Mouse (Mus musculus): Measurements from ENCODE around the gene Kalrn.

DNA sequence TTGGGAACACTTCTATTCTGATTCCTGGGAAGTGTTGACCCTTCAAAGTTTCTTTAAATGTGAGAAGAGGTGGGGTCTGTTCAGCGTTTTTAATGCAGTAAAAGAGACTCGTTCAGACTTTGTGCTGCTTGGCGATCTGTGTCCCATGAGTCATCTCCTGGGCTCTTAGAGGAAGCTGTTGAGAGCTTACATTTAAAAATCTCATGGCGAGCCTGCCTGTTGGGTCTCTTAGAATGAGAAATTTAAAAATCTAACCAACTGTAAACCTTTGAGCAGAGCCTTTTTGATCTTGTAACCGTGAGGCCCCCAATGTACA, 650.4 kb downstream of the Kalrn start:
- TF ChIP-seq CTCF (IDR thresholded peaks at IDR 0.05; ENCODE audit: low read depth) (no peak), EP300 (IDR thresholded peaks at IDR 0.05; ENCODE audit: low read depth) (no peak)

Measured in heart, postnatal 0 days (tissue).